Mouse (Mus musculus): ENCODE measurements around the gene Pim1. TPM values are rescaled to one million over a fixed set of nuclear protein-coding genes. Genes with fewer than 3 reads are reported as not detected.

Gene Pim1
- total and polyA plus RNA-seq, 3 experiments, result 75.8 to 178 (median 133) TPM

DNA sequence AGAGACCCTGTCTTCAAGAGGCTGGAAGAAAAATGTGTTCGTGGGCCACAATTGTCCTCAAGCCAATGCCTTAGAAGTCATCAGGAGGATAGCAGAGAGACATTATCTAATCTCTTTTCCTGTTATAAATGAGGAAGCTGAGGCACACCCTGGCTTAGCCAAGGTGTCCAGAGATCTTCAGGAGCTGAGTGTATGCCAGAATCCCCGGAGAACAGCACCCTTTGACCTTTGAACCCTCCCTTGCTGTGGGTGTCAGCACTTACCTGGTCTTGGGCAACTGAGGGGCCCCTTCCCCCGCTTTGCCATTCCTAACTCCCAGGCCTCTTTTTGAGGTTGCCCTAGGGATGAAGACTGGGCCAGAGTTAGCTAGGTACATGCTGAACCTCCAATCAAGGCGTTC lies 49.0 kb upstream of the Pim1 start:
- Histone ChIP-seq H3K4me3 (replicated peaks in 1 of 3; ENCODE audit: low read depth in 2 of 3, low read length in 2 of 3, poor library complexity in 1 of 3) (no peak overlapping the region), H3K4me2 (ENCODE audit: insufficient read depth, low read depth, poor library complexity, severe bottlenecking) (no peak overlapping the region), H3K9ac (ENCODE audit: insufficient read depth, low read depth) (no peak overlapping the region), H3K27ac (ENCODE audit: insufficient read depth, low read depth) (no peak overlapping the region), H3K79me2 (replicated peaks; ENCODE audit: control insufficient read depth, extremely low read depth, insufficient read depth, poor library complexity, severe bottlenecking) (no peaks in the 10 kb centered on the region), H3K9me3 (replicated peaks; ENCODE audit: low read length) (no peaks in the 10 kb centered on the region), H3K4me1 (ENCODE audit: control insufficient read depth in 1 of 2, insufficient read depth in 2 of 2) (peaks cover 12 to 73% of the 10 kb centered on the region in 2 experiments), H3K36me3 (replicated peaks in 1 of 2; ENCODE audit: control insufficient read depth in 1 of 2, insufficient read depth in 1 of 2, low read length in 1 of 2) (no peaks in the 10 kb centered on the region), H3K27me3 (replicated peaks) (no peaks in the 10 kb centered on the region)
- dilution Hi-C loops (cut with MboI; ENCODE audit: extremely low pct_ligation_motif_present, extremely low pct_unique_long_range_greater_than_20kb, low sequenced_read_pairs), result no loop called here
- DNase-seq (ENCODE audit: extremely low read depth), result no peak
- in situ Hi-C loops (cut with MboI; ENCODE audit: low pct_ligation_motif_present, low pct_unique_long_range_greater_than_20kb, low sequenced_read_pairs), result no loop called here
- TF ChIP-seq NRF1 (IDR thresholded peaks at IDR 0.05; ENCODE audit: low read depth, low read length) (no peak), MAFK (IDR thresholded peaks at IDR 0.05; ENCODE audit: insufficient replicate concordance, low read length) (no peak), HCFC1 (IDR thresholded peaks at IDR 0.05; ENCODE audit: low read depth, low read length) (no peak), SMC3 (IDR thresholded peaks at IDR 0.05; ENCODE audit: low read depth, low read length) (no peak)

DNA sequence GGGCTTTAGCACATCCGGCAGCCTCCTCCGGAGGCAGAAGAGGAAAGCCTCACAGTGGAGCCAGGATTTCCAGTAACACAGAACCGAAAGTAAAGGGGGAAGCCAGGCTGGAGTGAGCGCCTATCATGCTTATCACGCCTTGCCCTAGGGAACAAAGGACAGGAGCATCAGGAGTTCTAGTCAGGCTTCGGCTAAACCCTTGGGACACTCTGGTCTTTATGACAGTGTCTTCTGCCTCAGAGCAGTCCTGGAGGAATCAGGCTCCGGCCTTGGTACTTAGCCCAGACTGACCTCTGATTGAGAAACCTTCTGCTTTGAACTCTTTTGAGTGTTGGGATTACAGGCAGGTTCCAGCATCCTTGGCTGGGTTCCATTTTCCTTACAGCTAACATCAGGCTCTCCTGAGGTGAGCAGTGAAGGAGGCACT lies 48.4 kb upstream of the Pim1 start:
- H3K9ac ChIP-seq (ENCODE audit: insufficient read depth, low read depth), result no peak overlapping the region
- no peak overlapping the region for H3K27ac ChIP-seq (ENCODE audit: insufficient read depth, low read depth)
- dilution Hi-C loops (cut with MboI; ENCODE audit: extremely low pct_ligation_motif_present, extremely low pct_unique_long_range_greater_than_20kb, low sequenced_read_pairs) (no loop called here), in situ Hi-C loops (cut with MboI; ENCODE audit: low pct_ligation_motif_present, low pct_unique_long_range_greater_than_20kb, low sequenced_read_pairs) (no loop called here)
- H3K4me2 ChIP-seq (ENCODE audit: insufficient read depth, low read depth, poor library complexity, severe bottlenecking), result no peak overlapping the region
- H3K27me3 ChIP-seq (replicated peaks), result no peaks in the 10 kb centered on the region
- H3K4me1 ChIP-seq (ENCODE audit: control insufficient read depth in 1 of 2, insufficient read depth in 2 of 2), result peaks cover 12 to 76% of the 10 kb centered on the region in 2 experiments
- DNase-seq (ENCODE audit: extremely low read depth), result no peak
- H3K9me3 ChIP-seq (replicated peaks; ENCODE audit: low read length), result no peaks in the 10 kb centered on the region
- no peaks in the 10 kb centered on the region for H3K79me2 ChIP-seq (replicated peaks; ENCODE audit: control insufficient read depth, extremely low read depth, insufficient read depth, poor library complexity, severe bottlenecking)
- TF ChIP-seq JUND (conservative IDR thresholded peaks at IDR 0.05; ENCODE audit: low read depth, low read length) (no peak), TCF12 (IDR thresholded peaks at IDR 0.05; ENCODE audit: low read depth, low read length) (no peak), ZKSCAN1 (IDR thresholded peaks at IDR 0.05; ENCODE audit: borderline replicate concordance, low read depth, low read length) (no peak), UBTF (IDR thresholded peaks at IDR 0.05; ENCODE audit: low read depth, low read length) (no peak), RAD21 (IDR thresholded peaks at IDR 0.05; ENCODE audit: low read depth, low read length) (no peak), CHD2 (IDR thresholded peaks at IDR 0.05; ENCODE audit: low read length) (no peak), TBP (conservative IDR thresholded peaks at IDR 0.05; ENCODE audit: low read depth, low read length) (no peak), MXI1 (IDR thresholded peaks at IDR 0.05; ENCODE audit: low read depth, low read length) (no peak), EP300 (IDR thresholded peaks at IDR 0.05; ENCODE audit: low read length) (no peak), NRF1 (IDR thresholded peaks at IDR 0.05; ENCODE audit: low read depth, low read length) (no peak), SMC3 (IDR thresholded peaks at IDR 0.05; ENCODE audit: low read depth, low read length) (no peak), ELF1 (IDR thresholded peaks at IDR 0.05; ENCODE audit: low read depth, low read length) (no peak), CTCF (conservative IDR thresholded peaks at IDR 0.05 in 1 of 2, IDR thresholded peaks at IDR 0.05 in 1 of 2; ENCODE audit: low read depth in 2 of 2, low read length in 2 of 2) (no peak), GABPA (IDR thresholded peaks at IDR 0.05; ENCODE audit: insufficient replicate concordance, low read depth, low read length) (no peak), SIN3A (IDR thresholded peaks at IDR 0.05; ENCODE audit: low read length) (no peak), POLR2AphosphoS2 (IDR thresholded peaks at IDR 0.05; ENCODE audit: low read depth, low read length) (no peak)
- no peak overlapping the region for H3K4me3 ChIP-seq (replicated peaks in 1 of 3; ENCODE audit: low read depth in 2 of 3, low read length in 2 of 3, poor library complexity in 1 of 3)
- H3K36me3 ChIP-seq (replicated peaks in 1 of 2; ENCODE audit: control insufficient read depth in 1 of 2, insufficient read depth in 1 of 2, low read length in 1 of 2), result no peaks in the 10 kb centered on the region

Data from CH12.LX (cell line).